Mouse (Mus musculus) ES-E14 (cell line): ENCODE measurements at regions not wholly inside any gene's neighbourhood (a gene's known extent, or its start where the extent isn't known, plus 50 kb on each side); places are given as distances from the start of the nearest gene placed in this dataset.
A peak's percentile ranks its signal among the peaks of the same experiment; 100 is the strongest.

Source experiments
- DNase-seq: peaks from one replicate; pipeline ENCODE4 v3.0.0-alpha.2; 2013; ENCODE audit warnings: low read depth, low spot score
- H3K27ac ChIP-seq: 2 replicates; pipeline ENCODE4 v1.5.1; 2012; ENCODE audit warnings: low read depth, mild to moderate bottlenecking, low read length, moderate library complexity, mixed read lengths; ENCODE audit not compliant: poor library complexity, insufficient read depth, severe bottlenecking
- H3K36me3 ChIP-seq: 2 replicates; pipeline ENCODE4 v1.6.1; 2012; ENCODE audit warnings: mild to moderate bottlenecking, low read length, moderate library complexity, mixed read lengths; ENCODE audit not compliant: control insufficient read depth, poor library complexity, insufficient read depth, severe bottlenecking
- H3K4me1 ChIP-seq, 2 experiments: fragments of 150-350 bp in 1 of 2; sonication (generic) in 1 of 2; 2 replicates each; pipeline ENCODE4 v1.6.1; 2012; ENCODE audit warnings: low read length in 2 of 2, mild to moderate bottlenecking in 1 of 2, mixed read lengths in 1 of 2; ENCODE audit not compliant: control insufficient read depth in 2 of 2, insufficient read depth in 2 of 2, poor library complexity in 1 of 2
- H3K4me3 ChIP-seq, 2 experiments: fragments of 150-350 bp in 1 of 2; sonication (generic) in 1 of 2; 2 replicates each; pipeline ENCODE4 v1.5.1; 2012; ENCODE audit warnings: low read length in 2 of 2, low read depth in 1 of 2, mild to moderate bottlenecking in 1 of 2, mixed read lengths in 1 of 2; ENCODE audit not compliant: insufficient read depth in 1 of 2, poor library complexity in 1 of 2, severe bottlenecking in 1 of 2
- H3K9ac ChIP-seq: 2 replicates; pipeline ENCODE4 v1.6.1; 2012; ENCODE audit warnings: low read depth, mild to moderate bottlenecking, low read length, mixed read lengths; ENCODE audit not compliant: poor library complexity, insufficient read depth, severe bottlenecking
- H3K9me3 ChIP-seq: fragments of 150-350 bp; sonication (generic); 2 replicates; pipeline ENCODE4 v1.6.1; 2012; ENCODE audit warnings: low read depth, mild to moderate bottlenecking, low read length; ENCODE audit not compliant: control insufficient read depth, insufficient read depth
- CHD2 ChIP-seq: IDR thresholded peaks from 2 replicates; pipeline ENCODE4 v1.6.1; 2014; ENCODE audit warnings: mild to moderate bottlenecking, low read depth, low read length, inconsistent platforms
- HCFC1 ChIP-seq: IDR thresholded peaks from 2 replicates; pipeline ENCODE4 v1.6.1; 2012; ENCODE audit warnings: low read length, inconsistent platforms, borderline replicate concordance; ENCODE audit not compliant: insufficient read depth
- MAFK ChIP-seq: IDR thresholded peaks from 2 replicates; pipeline ENCODE4 v1.6.1; 2014; ENCODE audit warnings: mild to moderate bottlenecking, low read depth, low read length, inconsistent platforms; ENCODE audit not compliant: insufficient read depth
- ZC3H11A ChIP-seq: IDR thresholded peaks from 2 replicates; pipeline ENCODE4 v1.6.1; 2012; ENCODE audit warnings: low read depth, mild to moderate bottlenecking, inconsistent platforms, low read length, borderline replicate concordance
- ZNF384 ChIP-seq: IDR thresholded peaks from 2 replicates; pipeline ENCODE4 v1.6.1; 2012; ENCODE audit warnings: low read depth, low read length, inconsistent platforms
- in situ Hi-C, 2 experiments: fragments of 600-800 bp; cut with MboI; formaldehyde crosslinking; loops; one replicate each; pipeline ENCODE4 v1.15.1; 2025; ENCODE audit warnings: low sequenced_read_pairs in 2 of 2, inconsistent platforms in 1 of 2; ENCODE audit not compliant: unreplicated experiment in 2 of 2

GRCm38 (mm10) chr5:64648492-64648891 is 154.7 kb upstream of the Klf3 start:
- Histone ChIP-seq H3K36me3 (no peaks in the 10 kb centered on the region), H3K9ac (no peak overlapping the region; the same call in 1 of the 2 replicates), H3K4me3 (no peak overlapping the region), H3K27ac (peak overlapping the region; percentile 74), H3K9me3 (no peaks in the 10 kb centered on the region), H3K4me1 (peaks cover 8 to 10% of the 10 kb centered on the region in 2 experiments; a peak in 3 of 4 replicates)
- TF ChIP-seq ZNF384: no peak
- TF ChIP-seq MAFK: no peak
- TF ChIP-seq CHD2: no peak
- TF ChIP-seq ZC3H11A: no peak
- TF ChIP-seq HCFC1: no peak
- in situ Hi-C loops: no loop called here
- DNase-seq: no peak

DNA sequence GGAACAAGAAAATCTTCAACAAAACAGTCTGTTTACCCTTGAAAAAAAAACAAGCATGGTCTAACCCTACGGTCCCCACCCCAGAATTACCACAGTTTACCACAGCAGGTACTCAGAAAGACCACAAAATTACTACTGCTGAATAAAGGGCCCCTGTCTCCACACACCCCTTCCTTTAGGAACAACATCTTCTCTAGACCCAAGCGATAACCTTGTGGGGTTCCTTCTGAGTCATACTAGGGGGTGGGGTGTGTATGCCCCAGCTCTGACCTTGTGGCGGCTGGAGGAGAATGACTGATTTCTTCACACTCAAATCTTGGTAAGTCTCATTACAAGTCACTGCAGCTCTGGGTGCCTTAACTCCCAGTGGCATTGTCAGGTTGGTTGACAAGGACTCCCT is 151.8 kb upstream of the Klf3 start:
- in situ Hi-C loops: no loop called here
- no peak for DNase-seq
- Histone ChIP-seq H3K36me3 (no peaks in the 10 kb centered on the region), H3K27ac (no peak overlapping the region), H3K4me3 (no peak overlapping the region), H3K4me1 (peaks cover 8 to 12% of the 10 kb centered on the region in 2 experiments; a peak in 3 of 4 replicates), H3K9me3 (no peaks in the 10 kb centered on the region), H3K9ac (no peak overlapping the region)
- TF ChIP-seq HCFC1 (no peak), ZNF384 (no peak)

DNA sequence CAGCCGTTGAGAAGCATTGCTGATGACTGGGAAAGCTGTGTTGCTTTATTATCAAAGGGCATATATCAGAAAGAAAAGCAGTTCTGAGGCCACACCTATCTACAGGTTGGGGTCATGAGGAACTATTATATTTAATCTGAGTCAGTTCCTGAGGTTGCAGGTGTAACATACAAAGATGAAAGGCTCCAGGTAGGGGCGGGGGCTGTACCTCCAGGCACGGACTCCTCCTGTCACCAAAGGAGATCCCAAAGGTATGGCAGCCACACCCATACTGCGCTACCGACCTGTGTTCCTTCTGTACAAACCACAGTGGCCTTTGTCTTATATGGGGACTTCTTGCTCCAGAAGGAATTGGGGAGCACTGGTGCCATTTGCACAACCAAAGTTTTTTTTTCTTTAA is 149.4 kb upstream of the Klf3 start:
- DNase-seq: no peak
- in situ Hi-C loops: no loop called here
- H3K9ac ChIP-seq: no peak overlapping the region
- H3K4me1 ChIP-seq: peaks cover 5 to 9% of the 10 kb centered on the region in 2 experiments; a peak in 2 of 4 replicates
- no peaks in the 10 kb centered on the region for H3K9me3 ChIP-seq
- H3K36me3 ChIP-seq: no peaks in the 10 kb centered on the region
- H3K4me3 ChIP-seq: no peak overlapping the region
- TF ChIP-seq MAFK (no peak), ZC3H11A (no peak), HCFC1 (no peak)
- no peak overlapping the region for H3K27ac ChIP-seq

GRCm38 (mm10) chr5:64655286-64655685 is 147.9 kb upstream of the Klf3 start:
- H3K27ac ChIP-seq: no peak overlapping the region
- no peak for DNase-seq
- TF ChIP-seq ZNF384 (no peak), MAFK (no peak), CHD2 (no peak), ZC3H11A (no peak), HCFC1 (no peak)

GRCm38 (mm10) chr5:64661959-64662358 is 141.2 kb upstream of the Klf3 start:
- Histone ChIP-seq H3K9ac (no peak overlapping the region), H3K27ac (no peak overlapping the region), H3K4me1 (peaks cover 5 to 7% of the 10 kb centered on the region in 2 experiments; a peak in 1 of 4 replicates), H3K36me3 (no peaks in the 10 kb centered on the region), H3K4me3 (no peak overlapping the region), H3K9me3 (no peaks in the 10 kb centered on the region)
- TF ChIP-seq HCFC1 (no peak), CHD2 (no peak), ZNF384 (no peak), MAFK (no peak), ZC3H11A (no peak)
- in situ Hi-C loops: no loop called here
- no peak for DNase-seq

More at GRCm38 (mm10) chr5:64655286-64655685, 147.9 kb upstream of the Klf3 start:
- Histone ChIP-seq H3K9ac (no peak overlapping the region), H3K36me3 (no peaks in the 10 kb centered on the region), H3K4me3 (no peak overlapping the region), H3K9me3 (no peaks in the 10 kb centered on the region), H3K4me1 (peaks cover 5% of the 10 kb centered on the region in 2 experiments; a peak in 2 of 4 replicates)
- in situ Hi-C loops: no loop called here
